Mouse (Mus musculus): Measurements from ENCODE around the gene Phxr2. TPM values are rescaled to one million over a fixed set of nuclear protein-coding genes. Genes with fewer than 3 reads are reported as not detected.

The Phxr2 gene
- not detected in 2 replicates for polyA plus RNA-seq (2012; rRNA removed)

- Histone ChIP-seq H3K27ac (ENCODE audit: insufficient read depth, low read depth, low read length) (peak within 1 kb of the TSS; percentile 80), H3K4me1 (ENCODE audit: control insufficient read depth, insufficient read depth, insufficient read length, low read length) (peaks cover 30% of the 10 kb centered on the region), H3K36me3 (ENCODE audit: control insufficient read depth, insufficient read depth, low read length) (no peaks in the 10 kb centered on the region; the same call in 1 of the 2 replicates), H3K4me3 (ENCODE audit: low read depth, low read length) (no peak within 1 kb of the TSS; the same call in 1 of the 2 replicates), H3K27me3 (ENCODE audit: control insufficient read depth, insufficient read depth, low read length) (no peaks in the 10 kb centered on the region)
- TF ChIP-seq CTCF (IDR thresholded peaks at IDR 0.05; ENCODE audit: extremely low read depth, insufficient read length, insufficient replicate concordance, low read depth, low read length) (no peak), POLR2A (IDR thresholded peaks at IDR 0.05; ENCODE audit: low read depth, low read length) (no peak)
- WGBS, result 57% methylated on average over 4 of the region's 4 CpGs
Measured at GRCm38 (mm10) chr10:99126225-99126624, at the start of gene Phxr2. Gene Phxr2 (minus strand): TSS chr10:99126325.

- TF ChIP-seq CTCF (IDR thresholded peaks at IDR 0.05; ENCODE audit: extremely low read depth, insufficient read length, insufficient replicate concordance, low read depth, low read length) (no peak), POLR2A (IDR thresholded peaks at IDR 0.05; ENCODE audit: low read depth, low read length) (no peak)
- peaks cover 4% of the 10 kb centered on the region; the same call in 1 of the 2 replicates for H3K4me1 ChIP-seq (ENCODE audit: control insufficient read depth, insufficient read depth, insufficient read length, low read length)
- H3K4me3 ChIP-seq (ENCODE audit: low read depth, low read length), result no peak overlapping the region
- WGBS, result 66% methylated on average over 7 of the region's 7 CpGs
- H3K27ac ChIP-seq (ENCODE audit: insufficient read depth, low read depth, low read length), result no peak overlapping the region
- H3K36me3 ChIP-seq (ENCODE audit: control insufficient read depth, insufficient read depth, low read length), result no peaks in the 10 kb centered on the region
- H3K27me3 ChIP-seq (ENCODE audit: control insufficient read depth, insufficient read depth, low read length), result no peaks in the 10 kb centered on the region
Measured at GRCm38 (mm10) chr10:99172906-99173507, 46.9 kb upstream of the Phxr2 start.

DNA sequence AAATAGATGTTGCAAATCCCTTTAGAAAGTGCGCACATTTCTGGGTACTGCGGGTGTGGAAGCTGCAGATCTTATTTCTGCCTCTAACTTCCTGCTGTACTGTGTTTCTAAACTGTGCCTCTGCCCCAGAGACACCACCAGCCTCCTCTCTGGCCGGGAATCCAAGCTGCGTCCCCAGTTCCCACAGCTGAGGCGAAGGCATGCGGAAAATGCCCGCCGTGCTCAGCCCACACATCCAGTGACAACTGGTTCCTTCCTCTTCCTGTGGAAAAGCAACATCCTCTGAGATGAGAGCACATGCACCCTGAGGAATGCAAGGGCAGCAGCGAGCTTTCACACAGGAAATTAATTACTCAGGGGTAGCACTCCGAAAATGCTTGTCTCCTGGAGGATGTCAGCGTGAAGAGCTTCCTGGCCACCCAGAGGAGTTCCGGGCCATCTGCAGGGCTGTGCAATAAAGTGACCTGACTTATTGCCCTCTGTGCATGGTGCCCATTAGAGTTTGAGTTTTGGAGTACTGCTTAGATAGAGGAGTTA is 45.9 kb upstream of the Phxr2 start:
- Histone ChIP-seq H3K27me3 (ENCODE audit: control insufficient read depth, insufficient read depth, low read length) (no peaks in the 10 kb centered on the region), H3K4me3 (ENCODE audit: low read depth, low read length) (0 out of 2 replicates have a peak overlapping the region, but pooled peaks have one; percentile 6), H3K27ac (ENCODE audit: insufficient read depth, low read depth, low read length) (peak overlapping the region; percentile 85), H3K4me1 (ENCODE audit: control insufficient read depth, insufficient read depth, insufficient read length, low read length) (peaks cover 4% of the 10 kb centered on the region; the same call in 1 of the 2 replicates), H3K36me3 (ENCODE audit: control insufficient read depth, insufficient read depth, low read length) (no peaks in the 10 kb centered on the region)
- WGBS, result 55% methylated on average over 12 of the region's 12 CpGs
- TF ChIP-seq CTCF (IDR thresholded peaks at IDR 0.05; ENCODE audit: extremely low read depth, insufficient read length, insufficient replicate concordance, low read depth, low read length), result no peak
- 0 out of 2 replicates have a peak, but pooled peaks have one; percentile 22 for TF ChIP-seq POLR2A (IDR thresholded peaks at IDR 0.05; ENCODE audit: low read depth, low read length)

DNA sequence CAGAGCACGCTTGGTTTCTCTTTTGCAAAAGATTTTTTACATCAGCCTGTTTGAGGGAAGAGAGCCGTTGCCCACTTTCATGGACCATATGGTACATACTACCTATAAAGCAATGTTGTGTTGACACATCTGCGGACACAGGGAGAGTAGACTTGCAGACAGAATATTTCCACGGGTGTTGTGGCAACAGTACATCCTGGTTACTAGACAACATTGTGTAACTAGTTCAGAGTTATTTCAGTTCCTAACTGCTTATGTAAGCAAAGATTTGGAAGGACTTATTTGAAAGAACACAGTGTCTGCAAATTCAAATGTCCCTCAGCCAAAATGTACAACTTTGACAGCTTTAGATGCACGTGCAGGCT is 43.6 kb upstream of the Phxr2 start:
- peaks cover 8% of the 10 kb centered on the region for H3K4me1 ChIP-seq (ENCODE audit: control insufficient read depth, insufficient read depth, insufficient read length, low read length)
- 64% methylated on average over 5 of the region's 5 CpGs for WGBS
- no peaks in the 10 kb centered on the region for H3K36me3 ChIP-seq (ENCODE audit: control insufficient read depth, insufficient read depth, low read length)
- H3K27ac ChIP-seq (ENCODE audit: insufficient read depth, low read depth, low read length), result peak overlapping the region; percentile 77
- no peak overlapping the region for H3K4me3 ChIP-seq (ENCODE audit: low read depth, low read length)
- H3K27me3 ChIP-seq (ENCODE audit: control insufficient read depth, insufficient read depth, low read length), result no peaks in the 10 kb centered on the region
- no peak for TF ChIP-seq CTCF (IDR thresholded peaks at IDR 0.05; ENCODE audit: extremely low read depth, insufficient read length, insufficient replicate concordance, low read depth, low read length)
- no peak for TF ChIP-seq POLR2A (IDR thresholded peaks at IDR 0.05; ENCODE audit: low read depth, low read length)

GRCm38 (mm10) chr10:99168840-99169764 is 43.0 kb upstream of the Phxr2 start:
- WGBS, result 68% methylated on average over 11 of the region's 11 CpGs
- H3K36me3 ChIP-seq (ENCODE audit: control insufficient read depth, insufficient read depth, low read length), result no peaks in the 10 kb centered on the region
- TF ChIP-seq POLR2A (IDR thresholded peaks at IDR 0.05; ENCODE audit: low read depth, low read length) (no peak), CTCF (IDR thresholded peaks at IDR 0.05; ENCODE audit: extremely low read depth, insufficient read length, insufficient replicate concordance, low read depth, low read length) (peak; percentile 12; the same call in 1 of the 2 replicates)
- no peaks in the 10 kb centered on the region for H3K27me3 ChIP-seq (ENCODE audit: control insufficient read depth, insufficient read depth, low read length)
- H3K4me3 ChIP-seq (ENCODE audit: low read depth, low read length), result no peak overlapping the region
- H3K4me1 ChIP-seq (ENCODE audit: control insufficient read depth, insufficient read depth, insufficient read length, low read length), result peaks cover 8% of the 10 kb centered on the region
- H3K27ac ChIP-seq (ENCODE audit: insufficient read depth, low read depth, low read length), result peak overlapping the region; percentile 77

DNA sequence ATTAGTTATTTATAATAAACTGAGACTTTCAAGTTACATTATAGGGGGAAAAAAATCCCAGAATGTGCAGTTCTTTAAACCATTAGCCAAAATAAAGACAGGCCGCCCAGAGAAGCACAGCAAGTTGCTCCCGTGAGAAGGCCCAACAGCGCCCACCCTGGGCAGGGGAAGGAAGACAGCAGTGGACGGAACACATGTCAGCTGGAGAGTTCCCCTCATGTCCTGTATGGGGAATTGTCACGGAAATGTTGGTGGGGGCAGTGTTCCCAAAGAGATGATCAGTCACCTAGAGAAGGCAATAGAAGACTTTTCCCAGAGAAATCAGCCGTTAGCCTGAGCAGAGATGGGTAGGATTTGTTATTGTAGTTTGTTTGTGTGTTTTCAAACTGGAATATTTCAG is 42.3 kb upstream of the Phxr2 start:
- TF ChIP-seq CTCF (IDR thresholded peaks at IDR 0.05; ENCODE audit: extremely low read depth, insufficient read length, insufficient replicate concordance, low read depth, low read length) (no peak; the same call in 1 of the 2 replicates), POLR2A (IDR thresholded peaks at IDR 0.05; ENCODE audit: low read depth, low read length) (no peak)
- Histone ChIP-seq H3K4me1 (ENCODE audit: control insufficient read depth, insufficient read depth, insufficient read length, low read length) (peaks cover 8% of the 10 kb centered on the region), H3K36me3 (ENCODE audit: control insufficient read depth, insufficient read depth, low read length) (no peaks in the 10 kb centered on the region), H3K27ac (ENCODE audit: insufficient read depth, low read depth, low read length) (no peak overlapping the region), H3K27me3 (ENCODE audit: control insufficient read depth, insufficient read depth, low read length) (no peaks in the 10 kb centered on the region), H3K4me3 (ENCODE audit: low read depth, low read length) (no peak overlapping the region)
- WGBS, result 76% methylated on average over 6 of the region's 6 CpGs
